8 mouse cellular contexts compared by ENCODE assay signal in genomic region chr11:78300917-78301316, GRCm38 (mm10). TPM values are rescaled to one million over a fixed set of nuclear protein-coding genes. Genes with fewer than 3 reads are reported as not detected.
DNase-seq lines count a peak whose midpoint lies in the region; ATAC-seq and TF ChIP-seq lines count a peak whose summit lies in the region.

No protein-coding gene starts in this region.

- DNase-seq in kidney, postnatal 10 days: no peak
- DNase-seq in spleen, adult 12 weeks (ENCODE audit: low spot score): no peak
- no peak for DNase-seq in urinary bladder, adult 18-20 months (ENCODE audit: low spot score in 2 of 2)
- DNase-seq in cerebellum, adult 11-12 months: no peak

- peak overlapping the region; percentile 81 for H3K27ac ChIP-seq in kidney, embryonic 15.5 days
- H3K27ac ChIP-seq in cortical plate, adult 2 months (ENCODE audit: insufficient read depth, low read length): no peak overlapping the region
- H3K27ac ChIP-seq in hindbrain, embryonic 16.5 days (ENCODE audit: low read depth, low read length): peak overlapping the region; percentile 44; the same call in 1 of the 2 replicates
- H3K27ac ChIP-seq in midbrain, embryonic 13.5 days: peak overlapping the region; percentile 62; the same call in 1 of the 2 replicates

- H3K4me1 ChIP-seq in kidney, embryonic 15.5 days: peaks cover 15% of the 10 kb centered on the region
- H3K4me1 ChIP-seq in cortical plate, adult 2 months (ENCODE audit: control insufficient read depth, insufficient read depth, low read length): no peaks in the 10 kb centered on the region
- H3K4me1 ChIP-seq in hindbrain, embryonic 16.5 days (ENCODE audit: control insufficient read depth, insufficient read depth, low read depth, low read length): peaks cover 9% of the 10 kb centered on the region
- peaks cover 10% of the 10 kb centered on the region for H3K4me1 ChIP-seq in midbrain, embryonic 13.5 days (replicated peaks)

- ATAC-seq in kidney, embryonic 15.5 days (replicated peaks; ENCODE audit: low FRiP score): no peak; the same call in 1 of the 2 replicates
- no peak for ATAC-seq in hindbrain, embryonic 16.5 days
- ATAC-seq in midbrain, embryonic 13.5 days: peak; percentile 70

- H3K4me2 ChIP-seq in kidney, embryonic 15.5 days: peak overlapping the region; percentile 76
- H3K4me2 ChIP-seq in hindbrain, embryonic 16.5 days (ENCODE audit: low read length): peak overlapping the region; percentile 100
- peak overlapping the region; percentile 99 for H3K4me2 ChIP-seq in midbrain, embryonic 13.5 days (replicated peaks)

- no peaks in the 10 kb centered on the region for H3K27me3 ChIP-seq in kidney, embryonic 15.5 days
- H3K27me3 ChIP-seq in hindbrain, embryonic 16.5 days (replicated peaks; ENCODE audit: control insufficient read depth, insufficient read depth, low read length): no peaks in the 10 kb centered on the region
- no peaks in the 10 kb centered on the region for H3K27me3 ChIP-seq in midbrain, embryonic 13.5 days

- TF ChIP-seq CTCF in cortical plate, adult 2 months (IDR thresholded peaks at IDR 0.05; ENCODE audit: extremely low read depth, insufficient read depth, low read length): no peak

- 59% methylated on average over 7 of the region's 7 CpGs for WGBS in kidney, embryonic 15.5 days
- WGBS in hindbrain, embryonic 16.5 days: 67% methylated on average over 7 of the region's 7 CpGs
- 72% methylated on average over 7 of the region's 7 CpGs for WGBS in midbrain, embryonic 13.5 days

- peaks cover 26% of the 10 kb centered on the region for H3K36me3 ChIP-seq in kidney, embryonic 15.5 days
- H3K36me3 ChIP-seq in hindbrain, embryonic 16.5 days (ENCODE audit: control insufficient read depth, insufficient read depth, low read length): no peaks in the 10 kb centered on the region
- peaks cover 17% of the 10 kb centered on the region for H3K36me3 ChIP-seq in midbrain, embryonic 13.5 days

- no peak for TF ChIP-seq POLR2A in cortical plate, adult 2 months (IDR thresholded peaks at IDR 0.05; ENCODE audit: extremely low read depth, insufficient read depth, low read length)

- H3K9me3 ChIP-seq in kidney, embryonic 15.5 days (replicated peaks): no peaks in the 10 kb centered on the region
- no peaks in the 10 kb centered on the region for H3K9me3 ChIP-seq in hindbrain, embryonic 16.5 days (ENCODE audit: control insufficient read depth, low read length)
- no peaks in the 10 kb centered on the region for H3K9me3 ChIP-seq in midbrain, embryonic 13.5 days

- H3K4me3 ChIP-seq in kidney, embryonic 15.5 days (replicated peaks): peak overlapping the region; percentile 84
- peak overlapping the region; percentile 3 for H3K4me3 ChIP-seq in cortical plate, adult 2 months (ENCODE audit: insufficient read depth, low read length)
- peak overlapping the region; percentile 63 for H3K4me3 ChIP-seq in hindbrain, embryonic 16.5 days (ENCODE audit: low read length)
- H3K4me3 ChIP-seq in midbrain, embryonic 13.5 days (replicated peaks): peak overlapping the region; percentile 77

- H3K9ac ChIP-seq in kidney, embryonic 15.5 days: peak overlapping the region; percentile 25; the same call in 1 of the 2 replicates
- H3K9ac ChIP-seq in hindbrain, embryonic 16.5 days (ENCODE audit: low read depth, low read length): peak overlapping the region; percentile 61
- peak overlapping the region; percentile 70 for H3K9ac ChIP-seq in midbrain, embryonic 13.5 days (replicated peaks)

RNA-seq across cellular contexts. Expression of gene Spag5, which starts 0.4 kb away (rescaled TPM):
- polyA plus RNA-seq in kidney, embryonic 15.5 days (2015; fragmentation: Nextera tagmentation; extraction: Ambion mirVana): 43.3 and 47.4 TPM in 2 replicates
- polyA plus RNA-seq in cortical plate, adult 2 months (2012; rRNA removed): 29.6 and 35.1 TPM in 2 replicates
- polyA plus RNA-seq in hindbrain, embryonic 16.5 days (2015; fragmentation: Nextera tagmentation; extraction: Ambion mirVana): 10.5 and 11.2 TPM in 2 replicates
- 17.3 and 20.7 TPM in 2 replicates for polyA plus RNA-seq in midbrain, embryonic 13.5 days (2015; fragmentation: Nextera tagmentation; extraction: Ambion mirVana)

RNA-seq across cellular contexts. Expression of gene BC030499, which starts 10.3 kb away (rescaled TPM):
- polyA plus RNA-seq in kidney, embryonic 15.5 days (2015; fragmentation: Nextera tagmentation; extraction: Ambion mirVana): 0.32 and 0.43 TPM in 2 replicates
- polyA plus RNA-seq in cortical plate, adult 2 months (2012; rRNA removed): 31.8 and 39.1 TPM in 2 replicates
- polyA plus RNA-seq in hindbrain, embryonic 16.5 days (2015; fragmentation: Nextera tagmentation; extraction: Ambion mirVana): 0.16 and 0.40 TPM in 2 replicates
- polyA plus RNA-seq in midbrain, embryonic 13.5 days (2015; fragmentation: Nextera tagmentation; extraction: Ambion mirVana): 0.28 and 0.87 TPM in 2 replicates

RNA-seq across cellular contexts. Expression of gene Aldoc, which starts 21.9 kb away (rescaled TPM):
- 6.0 and 6.4 TPM in 2 replicates for polyA plus RNA-seq in kidney, embryonic 15.5 days (2015; fragmentation: Nextera tagmentation; extraction: Ambion mirVana)
- 1,609 and 1,659 TPM in 2 replicates for polyA plus RNA-seq in cortical plate, adult 2 months (2012; rRNA removed)
- 390 and 562 TPM in 2 replicates for polyA plus RNA-seq in hindbrain, embryonic 16.5 days (2015; fragmentation: Nextera tagmentation; extraction: Ambion mirVana)
- polyA plus RNA-seq in midbrain, embryonic 13.5 days (2015; fragmentation: Nextera tagmentation; extraction: Ambion mirVana): 26.3 and 28.3 TPM in 2 replicates

RNA-seq across cellular contexts. Expression of gene Pigs, which starts 27.3 kb away (rescaled TPM):
- polyA plus RNA-seq in kidney, embryonic 15.5 days (2015; fragmentation: Nextera tagmentation; extraction: Ambion mirVana): 77.5 and 86.2 TPM in 2 replicates
- 69.3 and 77.3 TPM in 2 replicates for polyA plus RNA-seq in cortical plate, adult 2 months (2012; rRNA removed)
- 101 and 107 TPM in 2 replicates for polyA plus RNA-seq in hindbrain, embryonic 16.5 days (2015; fragmentation: Nextera tagmentation; extraction: Ambion mirVana)
- polyA plus RNA-seq in midbrain, embryonic 13.5 days (2015; fragmentation: Nextera tagmentation; extraction: Ambion mirVana): 60.9 and 66.6 TPM in 2 replicates

RNA-seq across cellular contexts. Expression of gene 2610507B11Rik, which starts 39.4 kb away (rescaled TPM):
- 76.0 and 81.8 TPM in 2 replicates for polyA plus RNA-seq in kidney, embryonic 15.5 days (2015; fragmentation: Nextera tagmentation; extraction: Ambion mirVana)
- 101 and 103 TPM in 2 replicates for polyA plus RNA-seq in cortical plate, adult 2 months (2012; rRNA removed)
- 55.1 and 57.4 TPM in 2 replicates for polyA plus RNA-seq in hindbrain, embryonic 16.5 days (2015; fragmentation: Nextera tagmentation; extraction: Ambion mirVana)
- 60.6 and 62.3 TPM in 2 replicates for polyA plus RNA-seq in midbrain, embryonic 13.5 days (2015; fragmentation: Nextera tagmentation; extraction: Ambion mirVana)

Comparison
In these comparisons a context has a peak if more than half of its experiments do, and no peak if none do; other contexts are left out.
1. H3K4me3 ChIP-seq: peak in every context shown above with its lines; median percentile 84 in kidney, embryonic 15.5 days; 77 in midbrain, embryonic 13.5 days; 63 in hindbrain, embryonic 16.5 days; 3 in cortical plate, adult 2 months.
2. RNA of gene BC030499, which starts 10.3 kb away (polyA plus RNA-seq): 31.8 to 39.1 TPM in cortical plate, adult 2 months; 0.28 to 0.87 TPM in midbrain, embryonic 13.5 days, 0.32 to 0.43 TPM in kidney, embryonic 15.5 days and 0.16 to 0.40 TPM in hindbrain, embryonic 16.5 days; every median in the first group is over 10 times any median in the second.
3. RNA of gene Aldoc, which starts 21.9 kb away (polyA plus RNA-seq): 1,609 to 1,659 TPM in cortical plate, adult 2 months and 390 to 562 TPM in hindbrain, embryonic 16.5 days; 26.3 to 28.3 TPM in midbrain, embryonic 13.5 days and 6.0 to 6.4 TPM in kidney, embryonic 15.5 days; every median in the first group is over 10 times any median in the second.
4. Peak in every context shown above with its lines, with median percentiles within 50 percentile points of each other: H3K4me2 ChIP-seq and H3K9ac ChIP-seq.